Mouse (Mus musculus) heart, embryonic 13.5 days (tissue): ENCODE results near the gene Kcnj9. TPM values are rescaled to one million over a fixed set of nuclear protein-coding genes. Genes with fewer than 3 reads are reported as not detected.

Source experiments
- ATAC-seq: fragments of 200-750 bp; cut with Nextera tagmentation; 2 replicates; pipeline ENCODE4 v1.8.0; 2017; ENCODE audit warnings: moderate TSS enrichment; ENCODE audit not compliant: insufficient number of reproducible peaks, low FRiP score, low TSS enrichment; ENCODE audit errors: extremely low read depth
- H3K27ac ChIP-seq: fragments of 300-500 bp; sonication (generic); replicated peaks from 2 replicates; pipeline ENCODE4 v1.5.1; 2015; ENCODE audit warnings: moderate library complexity, mild to moderate bottlenecking, inconsistent platforms
- H3K27me3 ChIP-seq: fragments of 300-500 bp; sonication (generic); replicated peaks from 2 replicates; pipeline ENCODE4 v1.6.1; 2015; ENCODE audit warnings: mild to moderate bottlenecking, inconsistent platforms
- H3K36me3 ChIP-seq: fragments of 300-500 bp; sonication (generic); 2 replicates; pipeline ENCODE4 v1.6.1; 2015; ENCODE audit warnings: mild to moderate bottlenecking, inconsistent platforms
- H3K4me1 ChIP-seq: fragments of 300-500 bp; sonication (generic); 2 replicates; pipeline ENCODE4 v1.6.1; 2015; ENCODE audit warnings: inconsistent platforms
- H3K4me2 ChIP-seq: fragments of 300-500 bp; sonication (generic); 2 replicates; pipeline ENCODE4 v1.6.1; 2015; ENCODE audit warnings: inconsistent platforms, mild to moderate bottlenecking, moderate library complexity
- H3K4me3 ChIP-seq: fragments of 300-500 bp; sonication (generic); 2 replicates; pipeline ENCODE4 v1.5.1; 2015; ENCODE audit warnings: moderate library complexity, mild to moderate bottlenecking, inconsistent platforms
- H3K9ac ChIP-seq: fragments of 300-500 bp; sonication (generic); 2 replicates; pipeline ENCODE4 v1.6.1; 2015; ENCODE audit warnings: inconsistent platforms, mild to moderate bottlenecking, moderate library complexity
- H3K9me3 ChIP-seq: fragments of 300-500 bp; sonication (generic); 2 replicates; pipeline ENCODE4 v1.6.1; 2016; ENCODE audit warnings: inconsistent platforms
- WGBS: fragments of 180-500 bp; shearing (Covaris S2); methylation state at CpG from one replicate; pipeline ENCODE4 v1.1.7; 2015; ENCODE audit warnings: mixed read lengths; 5-methylcytosine and 5-hydroxymethylcytosine counted together
- polyA plus RNA-seq: library from polyadenylated mRNA; unstranded; fragments of >200 nt; fragmentation: Nextera tagmentation; extraction: Ambion mirVana; gene quantifications from 2 replicates; pipeline ENCODE4 v1.2.1, GENCODE M21; 2015

Gene Kcnj9
- polyA plus RNA-seq, 1 experiment from 2014 or later: not detected

DNA sequence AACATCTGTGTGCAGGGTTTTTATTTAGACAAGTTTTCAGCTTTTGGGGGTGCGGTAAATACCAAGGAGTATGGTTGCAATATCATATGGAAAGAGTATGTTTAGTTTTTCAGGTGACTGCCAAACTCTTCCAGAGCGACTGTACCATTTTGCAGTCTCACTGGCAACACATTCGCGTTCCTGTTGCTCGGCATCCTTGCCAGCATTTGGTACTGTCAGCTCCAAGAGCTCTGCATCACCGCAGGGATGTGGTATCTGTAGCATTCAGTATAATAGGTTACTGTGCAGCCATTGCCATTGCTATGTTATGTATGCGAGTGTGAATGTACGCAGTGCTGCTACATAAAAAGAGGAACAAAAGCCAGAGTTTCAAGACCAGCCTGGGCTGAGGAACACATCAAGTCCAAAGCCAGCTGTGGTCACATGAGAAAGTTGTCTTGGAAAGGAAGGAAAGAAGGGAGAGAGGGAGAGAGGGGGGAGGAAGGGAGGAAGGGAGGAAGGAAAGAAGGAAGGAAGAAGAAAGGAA is 2.4 kb upstream of the Kcnj9 start:
- H3K4me3 ChIP-seq: no peak overlapping the region
- H3K27ac ChIP-seq: no peak overlapping the region
- no peak overlapping the region for H3K9ac ChIP-seq
- no peak for ATAC-seq
- WGBS: 68% methylated on average over 8 of the region's 8 CpGs
- H3K36me3 ChIP-seq: no peaks in the 10 kb centered on the region
- H3K27me3 ChIP-seq: peaks cover 98% of the 10 kb centered on the region
- peaks cover 3% of the 10 kb centered on the region; the same call in 1 of the 2 replicates for H3K9me3 ChIP-seq
- no peak overlapping the region for H3K4me2 ChIP-seq
- 0 out of 2 replicates have a peak, but pooled peaks cover under 1% of the 10 kb centered on the region for H3K4me1 ChIP-seq

DNA sequence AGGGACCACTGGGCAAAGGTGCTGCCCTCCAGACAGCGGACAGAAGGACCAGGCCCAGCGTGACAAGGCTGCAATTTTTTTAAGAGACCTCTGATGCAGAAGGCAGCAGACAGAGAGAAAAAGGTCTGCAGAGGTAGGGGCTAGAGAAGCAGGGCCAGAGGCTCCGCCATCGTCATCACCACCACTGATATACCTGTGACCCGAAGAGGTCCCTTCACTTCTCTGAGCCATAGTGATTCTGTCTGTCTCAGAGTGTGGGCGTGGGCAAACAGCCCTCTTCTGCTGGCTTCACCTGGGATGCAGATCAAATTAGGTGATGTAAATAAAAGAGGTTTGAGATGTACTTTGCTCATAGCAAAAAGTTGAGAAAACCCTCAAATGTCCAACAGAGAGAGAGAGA is 498 bp upstream of the Kcnj9 start:
- H3K36me3 ChIP-seq: no peaks in the 10 kb centered on the region
- no peak overlapping the region for H3K9ac ChIP-seq
- H3K9me3 ChIP-seq: peaks cover 5% of the 10 kb centered on the region; the same call in 1 of the 2 replicates
- peaks cover 96% of the 10 kb centered on the region for H3K27me3 ChIP-seq
- no peak for ATAC-seq
- H3K4me2 ChIP-seq: no peak overlapping the region
- H3K27ac ChIP-seq: no peak overlapping the region
- no peak overlapping the region for H3K4me3 ChIP-seq
- WGBS: 58% methylated on average over 6 of the region's 6 CpGs
- peaks cover 10% of the 10 kb centered on the region; the same call in 1 of the 2 replicates for H3K4me1 ChIP-seq

- Histone ChIP-seq H3K36me3 (no peaks in the 10 kb centered on the region), H3K27me3 (peaks cover 93% of the 10 kb centered on the region), H3K4me2 (no peak overlapping the region), H3K27ac (no peak overlapping the region), H3K4me1 (peaks cover 10% of the 10 kb centered on the region; the same call in 1 of the 2 replicates), H3K4me3 (no peak overlapping the region), H3K9me3 (peaks cover 5% of the 10 kb centered on the region; the same call in 1 of the 2 replicates), H3K9ac (no peak overlapping the region)
- WGBS: 60% methylated on average over 7 of the region's 7 CpGs
- no peak for ATAC-seq
Observed at GRCm38 (mm10) chr1:172328461-172328860, 657 bp downstream of the Kcnj9 start.

DNA sequence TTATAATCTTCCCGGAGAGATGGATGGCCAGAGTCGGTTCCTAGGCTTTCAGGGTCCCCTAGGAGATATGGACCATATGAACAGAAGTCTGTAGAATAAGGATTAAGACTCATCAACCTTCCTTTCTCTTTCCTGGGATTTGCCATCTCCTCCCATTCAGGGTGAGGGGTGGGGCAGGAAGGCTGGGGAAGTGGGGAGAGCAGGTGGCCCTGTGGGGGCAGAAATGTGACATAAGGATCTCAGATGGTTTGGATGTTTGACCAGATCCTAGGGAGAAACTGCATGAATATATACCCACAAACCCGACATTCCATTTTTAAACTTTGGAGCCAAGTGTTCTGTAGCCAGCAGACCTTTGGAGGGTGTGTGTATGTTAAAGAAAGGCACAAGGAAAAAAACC is 1.1 kb downstream of the Kcnj9 start:
- WGBS: 66% methylated on average over 3 of the region's 3 CpGs
- H3K36me3 ChIP-seq: no peaks in the 10 kb centered on the region
- no peak overlapping the region for H3K9ac ChIP-seq
- peaks cover 93% of the 10 kb centered on the region for H3K27me3 ChIP-seq
- ATAC-seq: no peak
- no peak overlapping the region for H3K27ac ChIP-seq
- H3K4me1 ChIP-seq: peaks cover 10% of the 10 kb centered on the region; the same call in 1 of the 2 replicates
- peaks cover 5% of the 10 kb centered on the region; the same call in 1 of the 2 replicates for H3K9me3 ChIP-seq
- H3K4me2 ChIP-seq: no peak overlapping the region
- H3K4me3 ChIP-seq: no peak overlapping the region

GRCm38 (mm10) chr1:172327206-172328001 is 1.7 kb downstream of the Kcnj9 start:
- Histone ChIP-seq H3K4me1 (peaks cover 10% of the 10 kb centered on the region; the same call in 1 of the 2 replicates), H3K4me3 (no peak overlapping the region), H3K4me2 (no peak overlapping the region), H3K9me3 (peaks cover 5% of the 10 kb centered on the region; the same call in 1 of the 2 replicates), H3K27me3 (peaks cover 94% of the 10 kb centered on the region), H3K9ac (no peak overlapping the region), H3K36me3 (no peaks in the 10 kb centered on the region), H3K27ac (no peak overlapping the region)
- WGBS: 74% methylated on average over 16 of the region's 16 CpGs
- no peak for ATAC-seq

- ATAC-seq: no peak
- peak overlapping the region; percentile 52 for H3K4me3 ChIP-seq
- no peaks in the 10 kb centered on the region for H3K36me3 ChIP-seq
- H3K4me2 ChIP-seq: peak overlapping the region; percentile 81
- H3K4me1 ChIP-seq: peaks cover 10% of the 10 kb centered on the region; the same call in 1 of the 2 replicates
- H3K9me3 ChIP-seq: peaks cover 5% of the 10 kb centered on the region; the same call in 1 of the 2 replicates
- peaks cover 96% of the 10 kb centered on the region for H3K27me3 ChIP-seq
- H3K27ac ChIP-seq: no peak overlapping the region
- 46% methylated on average over 11 of the region's 11 CpGs for WGBS
- peak overlapping the region; percentile 66; the same call in 1 of the 2 replicates for H3K9ac ChIP-seq
Observed at GRCm38 (mm10) chr1:172326684-172327083, 2.4 kb downstream of the Kcnj9 start.

DNA sequence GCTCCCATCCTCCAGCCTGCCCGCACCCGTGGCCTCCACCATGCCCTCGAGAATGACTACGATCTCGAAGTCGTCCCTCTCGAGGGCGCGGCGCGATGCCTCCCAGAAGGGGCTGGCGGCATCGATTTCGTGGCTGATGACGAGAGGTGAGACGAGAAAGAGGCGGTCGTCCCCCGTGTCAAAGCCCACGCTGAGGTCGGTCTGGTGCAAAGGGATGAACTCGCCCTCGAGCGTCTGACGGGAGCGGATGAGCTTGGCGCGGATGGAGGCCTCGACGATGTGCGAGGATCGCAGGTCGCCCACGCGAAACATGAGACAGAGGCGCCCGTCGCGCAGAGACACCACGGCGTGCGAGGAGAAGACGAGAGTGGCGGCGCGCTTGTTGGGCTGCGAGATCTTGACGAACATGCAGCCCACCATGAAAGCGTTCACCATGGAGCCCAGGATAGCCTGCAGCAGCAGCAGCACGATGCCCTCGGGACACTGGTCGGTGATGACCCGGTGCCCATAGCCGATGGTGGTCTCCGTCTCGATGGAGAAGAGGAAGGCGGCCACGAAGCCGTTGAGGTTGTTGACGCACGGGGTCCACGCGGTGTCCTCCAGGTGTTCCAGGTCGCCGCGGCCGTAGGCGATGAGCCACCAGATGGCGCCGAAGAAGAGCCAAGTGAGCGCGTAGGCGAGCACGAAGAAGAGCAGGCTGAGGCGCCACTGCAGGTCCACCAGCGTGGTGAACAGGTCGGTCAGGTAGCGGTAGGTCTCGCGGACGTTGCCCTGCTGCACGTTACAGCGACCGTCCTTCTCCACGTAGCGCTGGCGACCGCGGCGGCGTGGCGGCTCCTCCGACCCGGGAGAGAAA is 3.2 kb downstream of the Kcnj9 start:
- 18% methylated on average over 94 of the region's 94 CpGs for WGBS
- no peak overlapping the region for H3K27ac ChIP-seq
- ATAC-seq: no peak
- peak overlapping the region; percentile 66 for H3K9ac ChIP-seq
- peak overlapping the region; percentile 52 for H3K4me3 ChIP-seq
- peaks cover 92% of the 10 kb centered on the region for H3K27me3 ChIP-seq
- no peaks in the 10 kb centered on the region for H3K36me3 ChIP-seq
- H3K4me2 ChIP-seq: peak overlapping the region; percentile 81
- peaks cover 10% of the 10 kb centered on the region; the same call in 1 of the 2 replicates for H3K4me1 ChIP-seq
- peaks cover 5% of the 10 kb centered on the region; the same call in 1 of the 2 replicates for H3K9me3 ChIP-seq

DNA sequence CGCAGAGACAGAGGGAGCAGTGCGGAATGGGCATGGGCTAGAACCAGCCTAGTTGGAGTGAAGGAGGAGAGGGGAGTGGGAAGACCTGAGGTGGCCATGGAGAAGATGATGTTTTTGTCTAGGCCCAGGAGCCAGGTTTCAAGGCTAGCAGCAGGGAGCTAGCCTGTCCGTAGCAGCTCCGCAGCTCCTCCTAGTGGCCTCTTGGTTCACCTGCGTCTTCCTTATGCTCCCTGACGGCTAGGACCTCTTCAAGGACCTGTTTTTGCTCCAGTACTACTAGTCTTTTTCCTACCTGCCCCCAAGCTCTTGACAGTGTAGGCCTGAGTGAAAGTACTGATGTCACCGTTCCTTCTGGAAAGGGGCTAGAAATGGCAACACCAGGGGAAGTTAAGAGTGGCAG is 4.4 kb downstream of the Kcnj9 start:
- WGBS: 14% methylated on average over 7 of the region's 7 CpGs
- ATAC-seq: no peak; the same call in 1 of the 2 replicates
- H3K27me3 ChIP-seq: peaks cover 80% of the 10 kb centered on the region
- H3K9ac ChIP-seq: no peak overlapping the region
- H3K36me3 ChIP-seq: 0 out of 2 replicates have a peak, but pooled peaks cover under 1% of the 10 kb centered on the region
- H3K9me3 ChIP-seq: peaks cover 5% of the 10 kb centered on the region; the same call in 1 of the 2 replicates
- H3K4me1 ChIP-seq: peaks cover 10% of the 10 kb centered on the region; the same call in 1 of the 2 replicates
- no peak overlapping the region for H3K4me3 ChIP-seq
- H3K4me2 ChIP-seq: no peak overlapping the region
- H3K27ac ChIP-seq: no peak overlapping the region

GRCm38 (mm10) chr1:172323801-172324359 is 5.2 kb downstream of the Kcnj9 start:
- no peak overlapping the region for H3K27ac ChIP-seq
- H3K4me1 ChIP-seq: peaks cover 10% of the 10 kb centered on the region; the same call in 1 of the 2 replicates
- H3K4me3 ChIP-seq: no peak overlapping the region
- H3K9me3 ChIP-seq: peaks cover 5% of the 10 kb centered on the region; the same call in 1 of the 2 replicates
- no peak for ATAC-seq
- no peak overlapping the region for H3K9ac ChIP-seq
- WGBS: 56% methylated on average over 6 of the region's 6 CpGs
- H3K36me3 ChIP-seq: 0 out of 2 replicates have a peak, but pooled peaks cover 7% of the 10 kb centered on the region
- H3K27me3 ChIP-seq: peaks cover 72% of the 10 kb centered on the region
- H3K4me2 ChIP-seq: no peak overlapping the region

GRCm38 (mm10) chr1:172323298-172323697 is 5.8 kb downstream of the Kcnj9 start:
- peaks cover 10% of the 10 kb centered on the region; the same call in 1 of the 2 replicates for H3K4me1 ChIP-seq
- H3K4me2 ChIP-seq: no peak overlapping the region
- peaks cover 5% of the 10 kb centered on the region; the same call in 1 of the 2 replicates for H3K9me3 ChIP-seq
- WGBS: 43% methylated on average over 5 of the region's 5 CpGs
- no peak overlapping the region for H3K9ac ChIP-seq
- peaks cover 66% of the 10 kb centered on the region for H3K27me3 ChIP-seq
- H3K36me3 ChIP-seq: peaks cover 11% of the 10 kb centered on the region
- H3K4me3 ChIP-seq: no peak overlapping the region
- no peak for ATAC-seq
- no peak overlapping the region for H3K27ac ChIP-seq
